Mouse (Mus musculus): ENCODE results near the gene Dock9. TPM values are rescaled to one million over a fixed set of nuclear protein-coding genes. Genes with fewer than 3 reads are reported as not detected.

Gene Dock9
- total and polyA plus RNA-seq, 3 experiments: 9.3 to 12.2 (median 10.3) TPM

GRCm38 (mm10) chr14:121563954-121564353, 233.7 kb downstream of the Dock9 start:
- in situ Hi-C loops (cut with MboI; ENCODE audit: low pct_ligation_motif_present, low pct_unique_long_range_greater_than_20kb, low sequenced_read_pairs): no loop called here
- Histone ChIP-seq H3K4me2 (ENCODE audit: insufficient read depth, low read depth, poor library complexity, severe bottlenecking) (no peak overlapping the region), H3K27me3 (replicated peaks) (no peaks in the 10 kb centered on the region), H3K9me3 (replicated peaks; ENCODE audit: low read length) (no peaks in the 10 kb centered on the region), H3K4me3 (replicated peaks in 1 of 3; ENCODE audit: low read depth in 2 of 3, low read length in 2 of 3, poor library complexity in 1 of 3) (no peak overlapping the region), H3K36me3 (replicated peaks in 1 of 2; ENCODE audit: control insufficient read depth in 1 of 2, insufficient read depth in 1 of 2, low read length in 1 of 2) (peaks cover 9 to 25% of the 10 kb centered on the region in 2 experiments), H3K4me1 (ENCODE audit: control insufficient read depth in 1 of 2, insufficient read depth in 2 of 2) (peaks cover 0 to 2% of the 10 kb centered on the region in 2 experiments; a peak in 1 of 4 replicates), H3K27ac (ENCODE audit: insufficient read depth, low read depth) (no peak overlapping the region), H3K9ac (ENCODE audit: insufficient read depth, low read depth) (no peak overlapping the region), H3K79me2 (replicated peaks; ENCODE audit: control insufficient read depth, extremely low read depth, insufficient read depth, poor library complexity, severe bottlenecking) (no peaks in the 10 kb centered on the region)
- dilution Hi-C loops (cut with MboI; ENCODE audit: extremely low pct_ligation_motif_present, extremely low pct_unique_long_range_greater_than_20kb, low sequenced_read_pairs): no loop called here
- DNase-seq (ENCODE audit: extremely low read depth): no peak
- TF ChIP-seq USF1 (IDR thresholded peaks at IDR 0.05; ENCODE audit: low read depth, low read length) (no peak), ZNF384 (IDR thresholded peaks at IDR 0.05; ENCODE audit: low read depth, low read length) (no peak), NELFE (IDR thresholded peaks at IDR 0.05; ENCODE audit: low read depth, low read length) (no peak), ZC3H11A (IDR thresholded peaks at IDR 0.05; ENCODE audit: low read depth, low read length) (no peak), E2F4 (IDR thresholded peaks at IDR 0.05; ENCODE audit: insufficient replicate concordance, low read depth, low read length) (no peak), RAD21 (IDR thresholded peaks at IDR 0.05; ENCODE audit: low read depth, low read length) (no peak), IRF4 (IDR thresholded peaks at IDR 0.05; ENCODE audit: low read depth, low read length) (no peak)

- TF ChIP-seq TCF12 (IDR thresholded peaks at IDR 0.05; ENCODE audit: low read depth, low read length): no peak
- no peak for TF ChIP-seq NRF1 (IDR thresholded peaks at IDR 0.05; ENCODE audit: low read depth, low read length)
- TF ChIP-seq PAX5 (IDR thresholded peaks at IDR 0.05; ENCODE audit: low read length): no peak
- no peak for TF ChIP-seq IRF4 (IDR thresholded peaks at IDR 0.05; ENCODE audit: low read depth, low read length)
- no peak for TF ChIP-seq ZKSCAN1 (IDR thresholded peaks at IDR 0.05; ENCODE audit: borderline replicate concordance, low read depth, low read length)
- TF ChIP-seq UBTF (IDR thresholded peaks at IDR 0.05; ENCODE audit: low read depth, low read length): no peak
- no peak for TF ChIP-seq SIN3A (IDR thresholded peaks at IDR 0.05; ENCODE audit: low read length)
- TF ChIP-seq JUND (conservative IDR thresholded peaks at IDR 0.05; ENCODE audit: low read depth, low read length): no peak
- no peak for TF ChIP-seq E2F4 (IDR thresholded peaks at IDR 0.05; ENCODE audit: insufficient replicate concordance, low read depth, low read length)
- no peak for TF ChIP-seq KAT2A (IDR thresholded peaks at IDR 0.05; ENCODE audit: insufficient replicate concordance, low read length)
- TF ChIP-seq MYC (IDR thresholded peaks at IDR 0.05; ENCODE audit: low read depth, low read length): no peak
- no peak for TF ChIP-seq USF2 (conservative IDR thresholded peaks at IDR 0.05; ENCODE audit: low read depth, low read length)
- no peak for TF ChIP-seq GABPA (IDR thresholded peaks at IDR 0.05; ENCODE audit: insufficient replicate concordance, low read depth, low read length)
- TF ChIP-seq RAD21 (IDR thresholded peaks at IDR 0.05; ENCODE audit: low read depth, low read length): no peak
- no peak for TF ChIP-seq JUN (IDR thresholded peaks at IDR 0.05; ENCODE audit: insufficient read depth, low read depth, low read length)
- no peak for TF ChIP-seq CHD2 (IDR thresholded peaks at IDR 0.05; ENCODE audit: low read length)
- Histone ChIP-seq H3K4me3 (replicated peaks in 1 of 3; ENCODE audit: low read depth in 2 of 3, low read length in 2 of 3, poor library complexity in 1 of 3) (no peak overlapping the region), H3K79me2 (replicated peaks; ENCODE audit: control insufficient read depth, extremely low read depth, insufficient read depth, poor library complexity, severe bottlenecking) (no peaks in the 10 kb centered on the region), H3K9me3 (replicated peaks; ENCODE audit: low read length) (no peaks in the 10 kb centered on the region), H3K36me3 (replicated peaks in 1 of 2; ENCODE audit: control insufficient read depth in 1 of 2, insufficient read depth in 1 of 2, low read length in 1 of 2) (peaks cover 18 to 51% of the 10 kb centered on the region in 2 experiments), H3K27me3 (replicated peaks) (no peaks in the 10 kb centered on the region), H3K27ac (ENCODE audit: insufficient read depth, low read depth) (no peak overlapping the region), H3K9ac (ENCODE audit: insufficient read depth, low read depth) (no peak overlapping the region), H3K4me1 (ENCODE audit: control insufficient read depth in 1 of 2, insufficient read depth in 2 of 2) (peaks cover 0 to 3% of the 10 kb centered on the region in 2 experiments; a peak in 1 of 4 replicates), H3K4me2 (ENCODE audit: insufficient read depth, low read depth, poor library complexity, severe bottlenecking) (no peak overlapping the region)
- dilution Hi-C loops (cut with MboI; ENCODE audit: extremely low pct_ligation_motif_present, extremely low pct_unique_long_range_greater_than_20kb, low sequenced_read_pairs) (no loop called here), in situ Hi-C loops (cut with MboI; ENCODE audit: low pct_ligation_motif_present, low pct_unique_long_range_greater_than_20kb, low sequenced_read_pairs) (no loop called here)
- no peak for DNase-seq (ENCODE audit: extremely low read depth)
These were observed 238.6 kb downstream of the Dock9 start for GRCm38 (mm10) chr14:121559026-121559425.

All from CH12.LX (cell line).